Mouse (Mus musculus) lung, postnatal 36 days (tissue): Measurements from ENCODE around the gene Myh3.

ENCODE experiments used
- DNase-seq: peaks from one replicate; pipeline ENCODE4 v3.0.0; 2022; ENCODE audit warnings: mixed read lengths

The Myh3 gene

DNA sequence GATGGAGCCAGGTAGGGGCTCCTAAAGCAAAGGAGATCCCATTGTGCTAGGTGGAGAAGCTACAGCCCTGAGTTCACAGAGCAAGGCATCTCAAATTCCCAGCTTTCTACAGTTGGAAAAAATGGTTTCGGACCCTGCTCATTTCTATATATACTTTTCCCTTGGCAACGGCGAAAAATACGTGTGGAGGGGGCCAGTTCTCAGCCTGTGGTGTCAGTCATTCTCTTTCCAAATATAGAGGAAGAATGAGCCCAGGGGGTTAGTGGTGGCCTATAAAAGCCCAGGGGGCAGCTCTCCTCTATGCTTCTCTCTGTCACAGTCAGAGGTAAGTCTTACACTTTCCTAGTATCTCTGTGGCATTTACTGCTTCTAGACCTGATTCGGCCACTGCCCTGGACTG, at the start of gene Myh3:
TSS of gene Myh3 (plus strand) at position 301 of the 400 bp plus-strand sequence.
- DNase-seq: no peak

DNA sequence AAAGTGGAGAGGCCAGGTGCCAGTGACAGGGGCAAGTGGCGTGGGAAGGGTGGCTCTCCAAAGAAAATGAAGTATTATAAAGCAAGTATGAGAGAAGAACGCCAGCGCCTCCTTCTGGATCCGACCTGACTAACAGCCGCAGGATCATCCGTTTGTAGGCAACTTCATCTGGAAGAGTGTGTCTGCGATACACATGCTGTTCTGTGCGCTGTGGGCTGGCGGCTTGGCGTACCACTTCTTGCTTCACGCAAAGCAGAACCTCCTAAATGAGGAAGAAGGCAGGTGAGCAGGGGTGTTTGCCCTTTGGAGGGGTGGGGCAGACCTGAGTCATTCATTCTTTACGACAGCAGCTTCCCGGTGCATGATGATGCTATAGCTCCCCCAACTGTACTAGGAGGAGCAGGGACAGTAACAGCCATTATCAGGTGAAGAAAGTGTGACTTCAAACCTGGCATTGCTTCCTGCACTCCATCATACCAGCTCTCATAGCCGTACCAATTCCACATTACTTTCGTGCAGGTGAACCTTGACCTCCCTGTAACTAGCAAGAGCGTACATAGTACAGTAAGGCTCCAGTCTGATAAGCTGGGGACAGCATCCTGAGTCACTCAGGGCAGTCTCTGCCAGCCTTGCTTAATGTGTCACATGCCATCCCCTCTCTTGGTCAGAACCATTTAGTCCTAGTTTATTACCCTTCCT, 47.0 kb upstream of the Myh3 start:
- no peak for DNase-seq

GRCm38 (mm10) chr11:67031603-67031915, 46.5 kb upstream of the Myh3 start:
- DNase-seq: no peak

DNA sequence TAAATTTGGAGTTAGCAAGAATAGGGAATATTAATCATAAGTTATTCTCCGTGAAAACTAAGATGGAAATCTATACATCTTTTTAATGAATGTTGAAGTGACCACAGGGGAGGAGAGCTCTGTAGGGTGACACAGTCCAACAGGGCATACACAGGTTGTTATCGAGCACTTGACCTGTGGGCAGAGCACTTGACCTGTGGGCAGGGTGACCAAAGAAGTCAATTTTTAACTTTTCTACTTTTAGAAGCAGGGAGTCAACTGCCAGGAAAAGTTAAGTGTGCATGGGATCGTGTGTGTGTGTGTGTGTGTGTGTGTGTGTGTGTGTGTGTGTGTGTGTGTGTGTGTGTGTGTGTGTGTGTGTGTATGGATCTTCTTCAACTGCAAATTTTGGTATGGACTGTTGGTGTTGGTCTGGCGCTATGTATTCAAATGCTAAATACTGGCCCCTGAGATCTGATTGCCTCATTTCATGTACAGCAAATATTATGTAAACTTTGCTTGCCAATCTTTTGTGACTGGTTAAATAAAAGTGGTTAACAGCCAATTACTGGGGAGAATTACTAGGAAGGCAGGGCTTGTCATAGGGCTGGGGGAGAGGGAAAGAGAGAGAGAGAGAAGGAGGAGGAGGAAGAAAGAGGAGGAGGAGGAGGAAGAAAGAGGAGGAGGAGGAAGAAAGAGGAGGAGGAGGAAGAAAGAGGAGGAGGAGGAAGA, 43.2 kb upstream of the Myh3 start:
- DNase-seq: peak; percentile 61

DNA sequence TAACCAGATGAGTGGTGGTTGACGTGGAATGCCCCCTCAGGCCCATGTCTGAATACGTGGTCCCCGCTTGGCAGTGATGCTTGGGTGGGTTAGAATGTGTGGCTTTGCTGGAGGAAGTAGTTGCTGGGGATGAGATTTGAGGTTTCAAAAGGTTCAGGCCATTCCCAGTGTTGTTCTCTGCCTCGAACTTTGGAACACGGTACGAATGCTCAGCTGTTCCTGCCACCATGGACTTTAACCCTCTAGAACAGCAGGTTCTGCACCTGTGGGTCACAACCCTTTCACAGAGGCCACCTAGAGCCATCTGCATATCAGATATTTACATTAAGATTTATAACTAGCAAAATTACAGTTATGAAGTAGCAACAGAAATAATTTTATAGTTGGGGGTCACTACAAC, 41.9 kb upstream of the Myh3 start:
- no peak for DNase-seq

DNA sequence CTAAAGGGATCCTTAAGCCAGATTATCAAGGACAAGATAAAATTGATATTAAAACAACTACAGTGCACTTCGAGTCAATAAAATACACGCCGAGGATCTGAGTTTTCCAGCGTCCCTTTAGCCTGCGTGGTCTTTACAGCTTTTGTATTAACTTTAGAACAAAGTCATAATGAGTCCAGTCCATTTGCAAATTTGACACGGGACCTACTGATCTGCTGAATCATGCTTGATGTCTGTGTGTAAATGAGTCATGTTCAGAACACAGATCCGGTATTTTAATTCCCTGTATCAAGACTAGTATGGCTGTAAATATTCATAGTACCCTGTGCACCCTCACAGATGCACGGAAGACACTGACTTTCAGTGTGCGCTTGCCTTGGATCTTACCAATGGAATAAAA, 41.2 kb upstream of the Myh3 start:
- DNase-seq: no peak

DNA sequence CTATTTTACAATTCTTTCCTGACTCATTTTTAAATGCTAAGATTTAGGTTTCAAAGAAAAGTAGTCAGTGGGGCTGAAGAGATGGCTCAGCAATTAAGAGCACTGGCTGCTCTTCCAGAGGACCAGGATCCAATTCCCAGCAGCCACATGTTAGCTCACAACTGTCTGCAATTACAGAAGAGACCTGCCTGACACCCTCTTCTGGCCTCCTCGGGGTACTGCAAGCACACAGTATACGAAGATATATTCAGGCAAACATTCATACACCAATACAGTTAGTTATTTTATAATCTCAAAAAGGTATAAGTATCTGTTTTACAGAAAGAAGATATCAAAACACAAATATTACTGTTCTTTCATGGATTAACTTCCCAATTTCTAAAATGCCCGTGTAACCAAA, 38.3 kb upstream of the Myh3 start:
- no peak for DNase-seq

GRCm38 (mm10) chr11:67040483-67040882, 37.6 kb upstream of the Myh3 start:
- no peak for DNase-seq

- DNase-seq: no peak
Measured at GRCm38 (mm10) chr11:67043007-67043406, 35.1 kb upstream of the Myh3 start.

GRCm38 (mm10) chr11:67044959-67045358, 33.1 kb upstream of the Myh3 start:
- peak; percentile 42 for DNase-seq

- DNase-seq: no peak
Measured at GRCm38 (mm10) chr11:67047199-67047598, 30.9 kb upstream of the Myh3 start.

GRCm38 (mm10) chr11:67048496-67048895, 29.6 kb upstream of the Myh3 start:
- DNase-seq: no peak

DNA sequence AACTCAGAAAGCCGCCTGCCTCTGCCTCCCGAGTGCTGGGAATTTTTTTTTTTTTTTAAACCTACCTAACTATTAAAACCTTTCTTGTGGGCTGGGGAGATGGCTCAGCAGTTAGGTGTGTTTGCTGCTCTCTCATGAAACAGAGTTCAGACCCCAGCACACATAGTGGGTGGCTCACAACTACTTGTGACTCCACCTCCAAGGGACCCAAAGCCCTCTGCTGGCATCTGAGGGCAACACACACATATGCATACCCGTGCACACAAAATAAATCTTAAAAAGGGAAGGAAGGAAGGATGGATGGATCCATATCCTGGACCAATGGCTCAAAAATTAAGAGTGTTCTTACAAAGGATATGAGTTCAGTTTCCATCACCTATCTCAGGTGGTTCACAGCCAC, 28.8 kb upstream of the Myh3 start:
- no peak for DNase-seq

DNA sequence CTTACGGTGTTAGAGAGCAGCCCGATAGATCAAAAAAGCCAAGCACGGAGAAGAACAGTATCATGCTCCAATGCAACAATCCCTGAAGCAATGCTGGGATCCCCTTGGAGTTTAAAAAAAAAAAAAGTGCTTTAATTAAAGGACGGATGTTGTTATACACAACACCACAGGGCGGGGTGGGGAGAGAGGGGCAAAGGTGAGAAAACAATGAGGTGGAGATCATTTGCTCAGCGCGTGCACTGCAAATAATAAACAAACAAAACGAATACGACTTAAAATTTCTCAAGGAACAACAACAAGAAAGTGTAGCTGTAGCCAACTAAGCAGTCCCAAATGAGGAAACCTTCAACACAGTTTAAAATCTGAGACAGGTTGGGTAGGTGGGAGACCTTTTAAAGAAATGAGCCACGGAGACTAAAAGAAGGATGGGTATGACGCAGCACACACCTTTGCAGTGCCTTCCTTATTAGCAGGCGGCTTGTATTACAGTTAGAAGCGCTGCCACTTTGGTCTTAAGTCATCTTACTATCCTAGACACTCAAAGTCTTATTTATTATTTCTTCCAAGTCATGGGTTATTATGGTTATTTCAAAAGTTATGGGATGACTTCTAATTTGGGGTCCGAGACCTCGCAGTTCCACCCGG, 26.3 kb upstream of the Myh3 start:
- peak; percentile 18 for DNase-seq

GRCm38 (mm10) chr11:67052321-67052952, 25.7 kb upstream of the Myh3 start, which contains the start of the genes Adprm and Sco1:
Gene Adprm, minus strand, starts transcription at chr11:67052594.
Gene Sco1, plus strand, starts transcription at chr11:67052670.
- DNase-seq: peak; percentile 94

DNA sequence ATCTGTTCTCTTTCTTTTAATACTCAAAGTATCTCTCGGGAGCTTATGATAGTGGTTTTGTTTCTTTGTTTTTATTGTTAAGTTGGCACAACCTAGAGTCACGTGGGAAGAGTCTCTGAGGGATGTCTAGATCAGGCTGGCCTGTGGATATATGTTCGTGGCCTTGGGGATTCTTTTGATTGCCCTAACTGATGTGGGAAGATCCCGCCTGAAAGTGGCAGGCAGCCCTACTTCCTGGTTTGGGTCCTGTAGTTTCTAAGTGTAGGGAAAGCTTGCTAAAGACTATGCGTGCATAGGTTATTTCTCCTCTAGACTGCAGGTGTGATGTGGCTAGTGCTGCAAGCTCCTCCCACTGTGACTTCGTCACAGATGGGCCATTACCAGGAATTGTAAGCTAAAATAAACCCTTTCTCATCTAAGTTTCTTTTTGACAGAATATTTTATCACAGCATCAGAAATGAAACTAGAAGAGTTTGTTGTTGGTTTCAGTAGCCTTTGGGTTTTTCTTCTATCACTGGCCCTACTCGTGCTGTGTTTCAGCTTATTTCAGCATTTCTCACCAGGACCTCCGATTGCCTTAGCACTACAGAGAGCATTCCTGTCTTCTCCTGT, 23.2 kb upstream of the Myh3 start:
- no peak for DNase-seq

DNA sequence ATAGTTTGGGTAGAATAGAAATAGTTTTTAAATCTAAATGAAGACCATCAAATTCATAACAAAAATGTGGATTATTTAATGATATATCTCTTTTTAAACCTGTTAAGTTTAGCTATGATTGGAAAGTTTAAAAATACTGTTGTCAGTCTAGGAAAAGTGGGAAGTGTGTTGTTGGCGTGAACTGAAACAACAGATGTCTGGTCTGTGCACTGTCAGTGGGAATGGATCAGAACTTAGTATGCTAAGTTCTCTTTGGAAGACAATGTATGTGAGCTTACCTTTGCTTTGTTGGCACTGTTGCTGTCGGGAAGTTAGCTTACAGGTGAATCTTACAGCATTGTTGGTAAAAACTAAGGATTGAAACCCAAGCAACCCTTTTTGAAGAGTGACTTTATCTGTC, 16.8 kb upstream of the Myh3 start:
- DNase-seq: no peak

GRCm38 (mm10) chr11:67062726-67063125, 15.4 kb upstream of the Myh3 start:
- DNase-seq: no peak

DNA sequence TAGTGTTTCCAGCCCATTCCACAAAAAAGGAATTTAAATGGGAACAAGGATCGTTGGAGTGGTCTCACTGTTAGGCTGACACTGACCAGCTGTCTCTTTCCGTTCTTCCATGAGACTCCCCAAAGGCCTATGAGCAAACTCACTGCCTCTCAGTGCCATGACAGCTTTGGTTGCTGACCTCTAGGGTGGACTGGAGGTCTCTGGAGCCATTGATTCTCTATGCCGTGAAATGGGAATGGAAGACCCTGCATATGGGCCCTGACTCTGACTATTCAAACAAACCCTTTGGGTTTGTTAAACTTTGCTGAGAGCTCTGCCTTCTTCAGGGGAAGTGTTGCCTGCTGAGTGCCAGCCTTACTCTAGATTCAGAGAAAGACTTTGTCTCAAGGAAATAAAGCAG, 10.4 kb upstream of the Myh3 start:
- DNase-seq: no peak

DNA sequence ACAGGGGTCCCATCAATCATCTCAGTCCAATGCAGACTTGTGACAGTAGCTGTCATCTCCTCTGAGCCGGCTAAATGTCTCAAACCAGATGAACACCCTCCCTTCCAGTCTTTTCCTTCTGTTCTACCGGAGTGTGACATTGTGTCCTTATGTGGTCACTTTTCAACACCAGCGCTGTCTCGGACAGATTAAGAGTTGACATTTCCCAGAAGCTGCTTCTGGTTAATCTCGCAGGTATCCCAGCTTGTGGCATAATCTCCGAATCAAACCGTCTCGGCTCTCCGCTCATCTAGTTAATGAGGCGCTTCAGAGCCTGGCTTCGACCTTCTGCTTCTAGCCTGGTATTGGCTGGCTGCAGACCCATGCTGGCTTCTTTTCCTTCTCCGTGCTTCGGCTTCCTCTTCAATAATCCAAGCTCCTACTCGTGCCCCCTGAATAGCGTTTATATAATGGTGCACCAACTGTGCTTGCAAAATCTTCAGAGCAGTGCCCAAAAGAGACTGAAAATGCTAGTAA, 5.4 kb upstream of the Myh3 start:
- no peak for DNase-seq

GRCm38 (mm10) chr11:67075036-67075435, 3.1 kb upstream of the Myh3 start:
- no peak for DNase-seq

DNA sequence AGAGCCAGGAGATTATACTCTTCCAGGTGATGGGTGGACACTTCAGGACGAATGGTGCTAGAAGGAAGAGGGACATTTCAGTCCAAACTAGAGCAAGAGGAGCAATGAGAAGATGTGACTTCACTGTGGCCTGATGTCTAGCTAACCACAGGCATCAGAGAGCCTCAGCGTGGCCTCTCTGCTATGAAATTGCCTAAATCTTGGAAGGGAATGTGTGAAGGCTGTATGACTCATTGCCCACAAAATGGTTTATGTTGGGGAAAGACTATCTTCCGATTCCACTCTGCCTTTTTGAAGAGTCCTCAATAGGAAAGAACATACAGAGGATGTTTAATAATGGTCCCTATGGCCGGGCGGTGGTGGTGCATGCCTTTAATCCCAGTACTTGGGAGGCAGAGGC, 1.3 kb upstream of the Myh3 start:
- DNase-seq: no peak

GRCm38 (mm10) chr11:67077435-67077834, 665 bp upstream of the Myh3 start:
- no peak for DNase-seq
